Mouse (Mus musculus) embryonic stem cell, embryonic (primary cell): ENCODE measurements around the gene Smoc1.

Source experiments
- CTCF ChIA-PET, 4 experiments: fragments of 300-600 bp in 2 of 4; fragments of 350-600 bp in 2 of 4; sonication (Branson Sonifier 250); formaldehyde crosslinking; loops; one replicate each; lab custom pipeline; 2022; ENCODE audit warnings: inconsistent platforms in 2 of 4; lab: Charles Lee
- POLR2A ChIA-PET, 4 experiments: fragments of 300-600 bp in 2 of 4; fragments of 350-600 bp in 2 of 4; sonication (Branson Sonifier 250); formaldehyde crosslinking; loops; one replicate each; lab custom pipeline; 2022; ENCODE audit warnings: antibody characterized with exemption in 4 of 4, inconsistent platforms in 1 of 4; lab: Charles Lee

Gene Smoc1

GRCm38 (mm10) chr12:81131114-81131513 lies 104.5 kb downstream of the Smoc1 start:
- ChIA-PET CTCF (no interaction called here), POLR2A (interaction anchor here in 1 of 4 experiments (1.5 kb wide), 1 partner anchor 23 kb away, joined by 3 read pairs; no protein-coding TSS in a partner anchor)

- ChIA-PET CTCF (interaction anchor here in 1 of 4 experiments (0.5 kb wide), 1 partner anchor 248 kb away, joined by 5 read pairs; no protein-coding TSS in a partner anchor), POLR2A (interaction anchor here in 3 of 4 experiments (0.6 to 1.0 kb wide), 3 partner anchors 14 to 42 kb away, joined by 3 to 6 read pairs (median 5); no protein-coding TSS in a partner anchor)
Measured at GRCm38 (mm10) chr12:81133055-81133665, 106.6 kb downstream of the Smoc1 start.

- POLR2A ChIA-PET = interaction anchor here in 1 of 4 experiments (0.9 kb wide), 1 partner anchor 30 kb away, joined by 3 read pairs; no protein-coding TSS in a partner anchor
- CTCF ChIA-PET = no interaction called here
Measured at GRCm38 (mm10) chr12:81138217-81138616, 111.6 kb downstream of the Smoc1 start.

GRCm38 (mm10) chr12:81139463-81139862 lies 112.9 kb downstream of the Smoc1 start:
- POLR2A ChIA-PET = interaction anchor here in 1 of 4 experiments (0.6 to 1.2 kb wide), 2 partner anchors 16 to 85 kb away, joined by 3 read pairs; no protein-coding TSS in a partner anchor
- CTCF ChIA-PET = interaction anchor here in 2 of 4 experiments (0.6 to 0.8 kb wide), 2 partner anchors 25 to 222 kb away, joined by 3 to 4 read pairs; no protein-coding TSS in a partner anchor

GRCm38 (mm10) chr12:81140594-81141328 lies 114.2 kb downstream of the Smoc1 start:
- ChIA-PET CTCF (interaction anchor here in 1 of 4 experiments (0.6 kb wide), 1 partner anchor 20 kb away, joined by 3 read pairs; no protein-coding TSS in a partner anchor), POLR2A (interaction anchor here in 2 of 4 experiments (0.6 to 1.1 kb wide), 2 partner anchors 32 to 320 kb away, joined by 3 to 5 read pairs; no protein-coding TSS in a partner anchor)

- ChIA-PET POLR2A (no interaction called here), CTCF (no interaction called here)
Measured at GRCm38 (mm10) chr12:81141329-81141711, 114.7 kb downstream of the Smoc1 start.

- ChIA-PET POLR2A (no interaction called here), CTCF (no interaction called here)
Measured at GRCm38 (mm10) chr12:81142231-81142630, 115.6 kb downstream of the Smoc1 start.

GRCm38 (mm10) chr12:81144201-81144600 lies 117.6 kb downstream of the Smoc1 start:
- ChIA-PET POLR2A (interaction anchor here in 2 of 4 experiments (0.6 to 3.1 kb wide), 2 partner anchors 36 to 118 kb away, joined by 3 to 8 read pairs; partner anchors contain the start of gene Smoc1 (in 1 of the 2)), CTCF (no interaction called here)

- CTCF ChIA-PET = interaction anchor here in 1 of 4 experiments (0.6 kb wide), 1 partner anchor 147 kb away, joined by 3 read pairs; no protein-coding TSS in a partner anchor
- POLR2A ChIA-PET = interaction anchor here (0.5 to 2.2 kb wide), 7 partner anchors 13 to 826 kb away, joined by 3 to 8 read pairs (median 3); no protein-coding TSS in a partner anchor
Measured at GRCm38 (mm10) chr12:81146417-81147180, 120.0 kb downstream of the Smoc1 start.

GRCm38 (mm10) chr12:81147956-81148355 lies 121.3 kb downstream of the Smoc1 start:
- ChIA-PET POLR2A (no interaction called here), CTCF (no interaction called here)

- CTCF ChIA-PET = interaction anchor here in 1 of 4 experiments (1.1 kb wide), 1 partner anchor 10 kb away, joined by 3 read pairs; no protein-coding TSS in a partner anchor
- POLR2A ChIA-PET = no interaction called here
Measured at GRCm38 (mm10) chr12:81150917-81151316, 124.3 kb downstream of the Smoc1 start.

GRCm38 (mm10) chr12:81152082-81152481 lies 125.5 kb downstream of the Smoc1 start:
- ChIA-PET POLR2A (interaction anchor here in 2 of 4 experiments (1.0 to 1.2 kb wide), 2 partner anchors 9 to 15 kb away, joined by 3 to 4 read pairs; no protein-coding TSS in a partner anchor), CTCF (interaction anchor here in 1 of 4 experiments (1.4 kb wide), 1 partner anchor 9 kb away, joined by 4 read pairs; no protein-coding TSS in a partner anchor)

- ChIA-PET CTCF (no interaction called here), POLR2A (no interaction called here)
Measured at GRCm38 (mm10) chr12:81155675-81156074, 129.1 kb downstream of the Smoc1 start.

- CTCF ChIA-PET = no interaction called here
Measured at GRCm38 (mm10) chr12:81156841-81157240, 130.2 kb downstream of the Smoc1 start.

GRCm38 (mm10) chr12:81159947-81160346 lies 133.3 kb downstream of the Smoc1 start:
- CTCF ChIA-PET = interaction anchor here (0.6 to 1.4 kb wide), 8 partner anchors 9 to 316 kb away, joined by 3 to 9 read pairs (median 3); no protein-coding TSS in a partner anchor
- POLR2A ChIA-PET = interaction anchor here in 1 of 4 experiments (0.9 to 1.7 kb wide), 2 partner anchors 8 to 125 kb away, joined by 4 to 10 read pairs; no protein-coding TSS in a partner anchor

More at GRCm38 (mm10) chr12:81156841-81157240, 130.2 kb downstream of the Smoc1 start:
- POLR2A ChIA-PET = interaction anchor here in 1 of 4 experiments (1.1 kb wide), 1 partner anchor 12 kb away, joined by 3 read pairs; no protein-coding TSS in a partner anchor

GRCm38 (mm10) chr12:81160425-81160824 lies 133.8 kb downstream of the Smoc1 start:
- ChIA-PET POLR2A (interaction anchor here in 2 of 4 experiments (0.5 to 1.7 kb wide), 3 partner anchors 9 to 1215 kb away, joined by 3 to 10 read pairs (median 4); no protein-coding TSS in a partner anchor), CTCF (interaction anchor here in 3 of 4 experiments (0.6 to 1.4 kb wide), 11 partner anchors 8 to 142 kb away, joined by 3 to 5 read pairs (median 4); no protein-coding TSS in a partner anchor)

GRCm38 (mm10) chr12:81160831-81161230 lies 134.2 kb downstream of the Smoc1 start:
- ChIA-PET POLR2A (interaction anchor here in 2 of 4 experiments (0.5 to 1.7 kb wide), 3 partner anchors 9 to 1215 kb away, joined by 3 to 10 read pairs (median 4); no protein-coding TSS in a partner anchor), CTCF (interaction anchor here in 3 of 4 experiments (0.6 to 1.4 kb wide), 9 partner anchors 9 to 142 kb away, joined by 3 to 5 read pairs (median 4); no protein-coding TSS in a partner anchor)
